Mouse (Mus musculus): Measurements from ENCODE around the gene Zbtb40.

GRCm38 (mm10) chr4:137014654-137015475, 33.7 kb downstream of the Zbtb40 start:
- TF ChIP-seq CTCF (IDR thresholded peaks at IDR 0.05; ENCODE audit: borderline replicate concordance, extremely low read depth, insufficient read depth, insufficient read length): no peak
- no peak for TF ChIP-seq POLR2A (IDR thresholded peaks at IDR 0.05; ENCODE audit: borderline replicate concordance, extremely low read depth, insufficient read depth, insufficient read length, poor library complexity, severe bottlenecking)

Data from brain, embryonic 14.5 days (tissue).